Mouse (Mus musculus): ENCODE measurements around the gene Epha2. TPM values are rescaled to one million over a fixed set of nuclear protein-coding genes. Genes with fewer than 3 reads are reported as not detected.
A peak's percentile ranks its signal among the peaks of the same experiment; 100 is the strongest.

The Epha2 gene
- polyA plus RNA-seq (2014; fragmentation: Nextera tagmentation; extraction: Ambion mirVana), result 1.9 TPM in 2 replicates

DNA sequence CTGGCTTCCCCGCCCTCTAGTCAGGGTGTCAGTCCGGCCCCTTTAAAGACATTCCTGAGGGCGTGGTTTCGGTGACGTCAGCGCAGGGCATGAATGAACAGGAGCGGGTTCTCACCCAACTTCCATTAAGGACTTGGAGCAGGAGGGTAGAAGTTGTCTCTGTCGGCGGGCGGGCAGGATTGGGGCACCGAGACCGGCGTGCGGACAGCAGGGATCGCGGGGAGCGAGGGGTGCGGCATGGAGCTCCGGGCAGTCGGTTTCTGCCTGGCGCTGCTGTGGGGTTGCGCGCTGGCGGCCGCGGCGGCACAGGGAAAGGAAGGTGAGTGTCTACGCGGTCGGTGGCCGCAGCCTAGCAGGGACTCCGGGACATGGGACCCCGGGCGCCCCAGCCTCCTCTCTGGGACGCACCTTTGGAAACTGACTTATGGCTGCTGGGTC lies at the start of gene Epha2:
TSS of gene Epha2 (plus strand) at position 125 of the 438 bp plus-strand sequence.
- Histone ChIP-seq H3K9ac (ENCODE audit: low read length) (peak within 1 kb of the TSS; percentile 91), H3K27ac (replicated peaks in 1 of 2; ENCODE audit: control insufficient read depth in 1 of 2, insufficient read depth in 1 of 2, low read depth in 2 of 2, low read length in 2 of 2) (peak within 1 kb of the TSS in 1 of 2 experiments; percentile 68; a peak in 2 of 4 replicates), H3K27me3 (ENCODE audit: control insufficient read depth, insufficient read depth, low read length) (no peaks in the 10 kb centered on the region), H3K4me2 (ENCODE audit: low read length) (peak within 1 kb of the TSS; percentile 98), H3K36me3 (ENCODE audit: control insufficient read depth, insufficient read depth, low read length) (no peaks in the 10 kb centered on the region), H3K4me1 (ENCODE audit: control insufficient read depth in 2 of 2, insufficient read depth in 2 of 2, low read length in 2 of 2) (peaks cover 15 to 19% of the 10 kb centered on the region in 2 experiments), H3K9me3 (ENCODE audit: control insufficient read depth, low read length) (no peaks in the 10 kb centered on the region), H3K4me3 (ENCODE audit: control insufficient read depth in 1 of 2, insufficient read depth in 1 of 2, low read depth in 1 of 2, low read length in 2 of 2) (peak within 1 kb of the TSS; percentile 86 to 90)
- 0% methylated on average over 35 of the region's 35 CpGs for WGBS
- peak; percentile 64 for ATAC-seq (ENCODE audit: insufficient number of reproducible peaks, insufficient read depth, low FRiP score, low read depth)

DNA sequence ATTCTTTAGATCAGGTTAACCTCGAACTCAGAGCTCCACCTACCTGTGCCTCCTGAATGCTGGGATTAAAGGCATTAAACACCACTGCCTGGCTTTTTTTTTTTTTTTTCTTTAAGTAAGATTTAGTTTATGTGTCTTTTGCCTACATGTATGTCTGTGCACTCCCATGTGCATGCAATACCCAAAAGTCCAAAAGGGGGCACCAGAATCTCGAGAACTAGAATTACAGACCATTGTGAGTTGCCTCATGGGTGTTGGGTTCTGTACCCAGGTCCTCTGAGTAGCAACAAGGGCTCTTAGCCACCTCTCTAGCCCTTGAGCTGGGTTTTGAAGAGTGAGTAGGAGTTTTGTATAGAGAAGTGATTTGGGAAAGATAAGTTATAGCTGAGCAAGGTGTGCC lies 48.4 kb upstream of the Epha2 start:
- peaks cover 29% of the 10 kb centered on the region for H3K27me3 ChIP-seq (ENCODE audit: control insufficient read depth, insufficient read depth, low read length)
- H3K9ac ChIP-seq (ENCODE audit: low read length), result no peak overlapping the region
- H3K4me2 ChIP-seq (ENCODE audit: low read length), result no peak overlapping the region
- no peak overlapping the region for H3K4me3 ChIP-seq (ENCODE audit: control insufficient read depth in 1 of 2, insufficient read depth in 1 of 2, low read depth in 1 of 2, low read length in 2 of 2)
- no peak for ATAC-seq (ENCODE audit: insufficient number of reproducible peaks, insufficient read depth, low FRiP score, low read depth)
- H3K27ac ChIP-seq (replicated peaks in 1 of 2; ENCODE audit: control insufficient read depth in 1 of 2, insufficient read depth in 1 of 2, low read depth in 2 of 2, low read length in 2 of 2), result no peak overlapping the region
- no peaks in the 10 kb centered on the region for H3K36me3 ChIP-seq (ENCODE audit: control insufficient read depth, insufficient read depth, low read length)
- H3K9me3 ChIP-seq (ENCODE audit: control insufficient read depth, low read length), result no peaks in the 10 kb centered on the region
- peaks cover 2 to 3% of the 10 kb centered on the region in 2 experiments; a peak in 3 of 4 replicates for H3K4me1 ChIP-seq (ENCODE audit: control insufficient read depth in 2 of 2, insufficient read depth in 2 of 2, low read length in 2 of 2)
- WGBS, result 69% methylated on average over 2 of the region's 2 CpGs

DNA sequence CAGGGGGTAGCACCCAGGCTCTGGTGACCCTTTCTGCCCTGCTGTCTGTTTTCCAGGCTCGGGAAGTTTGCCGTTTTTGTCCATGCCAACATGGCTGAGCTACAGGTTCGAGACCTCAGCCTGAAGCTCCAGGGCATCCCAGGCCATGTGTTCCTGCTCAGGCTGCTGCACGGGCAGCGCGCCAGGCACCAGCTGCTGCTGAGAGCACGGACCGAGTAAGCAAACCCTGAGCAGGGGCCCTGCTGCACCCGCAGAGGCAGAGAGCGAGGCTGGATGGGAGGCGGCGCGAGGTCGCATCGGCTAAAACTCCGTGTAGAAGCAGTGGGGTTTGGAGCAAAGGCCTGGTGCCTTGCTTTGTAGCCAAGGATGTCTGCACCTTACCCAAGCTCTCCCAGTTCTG lies 46.8 kb upstream of the Epha2 start:
- WGBS, result 65% methylated on average over 16 of the region's 16 CpGs
- H3K9ac ChIP-seq (ENCODE audit: low read length), result no peak overlapping the region; the same call in 1 of the 2 replicates
- H3K4me2 ChIP-seq (ENCODE audit: low read length), result no peak overlapping the region

DNA sequence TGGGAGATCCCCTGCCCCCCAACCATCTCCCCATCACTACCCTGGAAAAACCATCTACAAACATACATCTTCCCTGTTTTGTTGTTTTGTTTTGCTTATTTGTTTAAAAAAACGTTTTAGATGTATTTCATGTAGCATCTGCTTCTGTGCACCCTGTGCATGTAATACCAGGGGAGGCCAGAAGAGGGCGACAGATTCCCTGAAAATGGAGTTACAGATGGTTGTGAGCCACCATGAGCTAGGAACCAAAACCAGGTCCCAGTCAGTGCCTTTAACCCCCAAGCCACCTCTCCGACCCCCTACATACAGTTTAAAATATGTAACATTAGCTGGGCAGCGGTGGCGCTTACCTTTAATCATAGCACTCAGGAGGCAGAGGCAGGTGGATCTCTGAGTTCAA lies 43.6 kb upstream of the Epha2 start:
- no peak overlapping the region for H3K9ac ChIP-seq (ENCODE audit: low read length)
- H3K9me3 ChIP-seq (ENCODE audit: control insufficient read depth, low read length), result no peaks in the 10 kb centered on the region
- H3K27ac ChIP-seq (replicated peaks in 1 of 2; ENCODE audit: control insufficient read depth in 1 of 2, insufficient read depth in 1 of 2, low read depth in 2 of 2, low read length in 2 of 2), result no peak overlapping the region
- WGBS, result 67% methylated on average over 5 of the region's 5 CpGs
- H3K4me2 ChIP-seq (ENCODE audit: low read length), result no peak overlapping the region
- no peak for ATAC-seq (ENCODE audit: insufficient number of reproducible peaks, insufficient read depth, low FRiP score, low read depth)
- H3K36me3 ChIP-seq (ENCODE audit: control insufficient read depth, insufficient read depth, low read length), result no peaks in the 10 kb centered on the region
- H3K4me3 ChIP-seq (ENCODE audit: control insufficient read depth in 1 of 2, insufficient read depth in 1 of 2, low read depth in 1 of 2, low read length in 2 of 2), result no peak overlapping the region
- peaks cover 0 to 4% of the 10 kb centered on the region in 2 experiments; a peak in 2 of 4 replicates for H3K4me1 ChIP-seq (ENCODE audit: control insufficient read depth in 2 of 2, insufficient read depth in 2 of 2, low read length in 2 of 2)
- no peaks in the 10 kb centered on the region for H3K27me3 ChIP-seq (ENCODE audit: control insufficient read depth, insufficient read depth, low read length)

More for the DNA sequence above, 46.8 kb upstream of the Epha2 start:
- H3K36me3 ChIP-seq (ENCODE audit: control insufficient read depth, insufficient read depth, low read length), result no peaks in the 10 kb centered on the region
- no peaks in the 10 kb centered on the region; a peak in 1 of 4 replicates for H3K4me1 ChIP-seq (ENCODE audit: control insufficient read depth in 2 of 2, insufficient read depth in 2 of 2, low read length in 2 of 2)
- H3K9me3 ChIP-seq (ENCODE audit: control insufficient read depth, low read length), result no peaks in the 10 kb centered on the region
- ATAC-seq (ENCODE audit: insufficient number of reproducible peaks, insufficient read depth, low FRiP score, low read depth), result no peak
- H3K27me3 ChIP-seq (ENCODE audit: control insufficient read depth, insufficient read depth, low read length), result peaks cover 13% of the 10 kb centered on the region
- H3K27ac ChIP-seq (replicated peaks in 1 of 2; ENCODE audit: control insufficient read depth in 1 of 2, insufficient read depth in 1 of 2, low read depth in 2 of 2, low read length in 2 of 2), result no peak overlapping the region
- no peak overlapping the region for H3K4me3 ChIP-seq (ENCODE audit: control insufficient read depth in 1 of 2, insufficient read depth in 1 of 2, low read depth in 1 of 2, low read length in 2 of 2)

DNA sequence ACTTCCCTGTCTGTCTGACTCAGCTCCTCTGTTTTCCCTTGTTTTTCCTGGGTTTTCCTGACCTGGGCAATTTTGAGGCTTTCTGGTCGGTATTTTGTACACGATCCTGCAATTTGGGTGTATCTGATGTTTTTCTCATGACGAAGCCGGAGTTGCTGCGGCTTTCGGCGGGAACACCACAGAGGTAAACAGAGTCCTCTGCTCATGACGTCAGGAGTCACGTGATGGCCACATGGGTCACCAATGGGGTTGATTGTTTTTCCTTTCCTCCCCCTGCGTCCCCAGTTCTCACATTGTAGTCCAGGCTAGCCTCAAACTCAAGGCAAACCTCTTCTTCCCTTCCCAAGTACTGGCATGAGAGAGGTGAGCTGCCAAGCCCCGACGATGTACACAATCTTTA lies 41.6 kb upstream of the Epha2 start:
- no peak overlapping the region for H3K27ac ChIP-seq (replicated peaks in 1 of 2; ENCODE audit: control insufficient read depth in 1 of 2, insufficient read depth in 1 of 2, low read depth in 2 of 2, low read length in 2 of 2)

DNA sequence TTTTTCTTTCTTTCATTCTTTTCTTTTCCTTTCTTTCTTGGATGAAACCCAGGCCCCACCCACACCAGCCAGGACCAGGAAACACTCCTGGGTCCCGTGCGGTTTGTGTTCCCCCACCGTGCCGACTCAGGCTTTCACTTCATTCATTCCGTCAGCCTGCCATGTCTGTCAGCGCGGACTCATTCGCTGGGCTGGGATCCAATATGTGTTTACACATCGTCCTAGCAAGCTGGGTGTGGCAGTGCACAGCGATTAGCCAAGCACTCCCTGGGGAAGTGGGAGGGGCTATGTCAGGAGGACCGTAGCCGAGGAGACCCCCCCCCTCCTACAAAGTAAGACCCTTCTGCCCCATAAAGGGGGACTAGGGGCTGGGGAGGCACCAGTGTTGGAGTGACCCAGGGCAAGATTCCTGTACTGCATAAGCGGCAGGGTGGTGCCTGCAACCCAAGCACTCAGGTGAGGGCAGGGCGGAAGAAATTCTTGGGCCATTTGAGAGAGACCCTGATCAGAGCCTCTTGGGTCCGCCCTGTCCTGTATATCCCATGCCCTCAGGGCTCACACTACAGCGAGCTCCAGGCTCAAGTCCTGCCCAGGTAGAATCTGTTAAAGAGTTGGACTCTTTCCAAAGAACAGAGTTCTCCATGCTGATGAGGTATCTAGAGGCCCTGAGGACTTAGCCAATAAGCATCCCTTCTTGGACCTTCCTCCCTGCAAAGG lies 40.9 kb upstream of the Epha2 start:
- ATAC-seq (ENCODE audit: insufficient number of reproducible peaks, insufficient read depth, low FRiP score, low read depth), result peak; percentile 29; the same call in 1 of the 2 replicates
- Histone ChIP-seq H3K4me1 (ENCODE audit: control insufficient read depth in 2 of 2, insufficient read depth in 2 of 2, low read length in 2 of 2) (peaks cover 0 to 4% of the 10 kb centered on the region in 2 experiments; a peak in 1 of 4 replicates), H3K9ac (ENCODE audit: low read length) (peak overlapping the region; percentile 45; the same call in 1 of the 2 replicates), H3K27me3 (ENCODE audit: control insufficient read depth, insufficient read depth, low read length) (no peaks in the 10 kb centered on the region), H3K9me3 (ENCODE audit: control insufficient read depth, low read length) (no peaks in the 10 kb centered on the region), H3K4me3 (ENCODE audit: control insufficient read depth in 1 of 2, insufficient read depth in 1 of 2, low read depth in 1 of 2, low read length in 2 of 2) (peak overlapping the region; percentile 8 to 11; a peak in 1 of 4 replicates), H3K27ac (replicated peaks in 1 of 2; ENCODE audit: control insufficient read depth in 1 of 2, insufficient read depth in 1 of 2, low read depth in 2 of 2, low read length in 2 of 2) (no peak overlapping the region), H3K36me3 (ENCODE audit: control insufficient read depth, insufficient read depth, low read length) (no peaks in the 10 kb centered on the region), H3K4me2 (ENCODE audit: low read length) (peak overlapping the region; percentile 51)
- 48% methylated on average over 16 of the region's 16 CpGs for WGBS

More for the DNA sequence above, 41.6 kb upstream of the Epha2 start:
- 70% methylated on average over 12 of the region's 12 CpGs for WGBS
- Histone ChIP-seq H3K4me3 (ENCODE audit: control insufficient read depth in 1 of 2, insufficient read depth in 1 of 2, low read depth in 1 of 2, low read length in 2 of 2) (no peak overlapping the region), H3K4me1 (ENCODE audit: control insufficient read depth in 2 of 2, insufficient read depth in 2 of 2, low read length in 2 of 2) (peaks cover 0 to 4% of the 10 kb centered on the region in 2 experiments; a peak in 1 of 4 replicates), H3K4me2 (ENCODE audit: low read length) (no peak overlapping the region), H3K9ac (ENCODE audit: low read length) (no peak overlapping the region), H3K36me3 (ENCODE audit: control insufficient read depth, insufficient read depth, low read length) (no peaks in the 10 kb centered on the region), H3K27me3 (ENCODE audit: control insufficient read depth, insufficient read depth, low read length) (no peaks in the 10 kb centered on the region), H3K9me3 (ENCODE audit: control insufficient read depth, low read length) (no peaks in the 10 kb centered on the region)
- ATAC-seq (ENCODE audit: insufficient number of reproducible peaks, insufficient read depth, low FRiP score, low read depth), result no peak

DNA sequence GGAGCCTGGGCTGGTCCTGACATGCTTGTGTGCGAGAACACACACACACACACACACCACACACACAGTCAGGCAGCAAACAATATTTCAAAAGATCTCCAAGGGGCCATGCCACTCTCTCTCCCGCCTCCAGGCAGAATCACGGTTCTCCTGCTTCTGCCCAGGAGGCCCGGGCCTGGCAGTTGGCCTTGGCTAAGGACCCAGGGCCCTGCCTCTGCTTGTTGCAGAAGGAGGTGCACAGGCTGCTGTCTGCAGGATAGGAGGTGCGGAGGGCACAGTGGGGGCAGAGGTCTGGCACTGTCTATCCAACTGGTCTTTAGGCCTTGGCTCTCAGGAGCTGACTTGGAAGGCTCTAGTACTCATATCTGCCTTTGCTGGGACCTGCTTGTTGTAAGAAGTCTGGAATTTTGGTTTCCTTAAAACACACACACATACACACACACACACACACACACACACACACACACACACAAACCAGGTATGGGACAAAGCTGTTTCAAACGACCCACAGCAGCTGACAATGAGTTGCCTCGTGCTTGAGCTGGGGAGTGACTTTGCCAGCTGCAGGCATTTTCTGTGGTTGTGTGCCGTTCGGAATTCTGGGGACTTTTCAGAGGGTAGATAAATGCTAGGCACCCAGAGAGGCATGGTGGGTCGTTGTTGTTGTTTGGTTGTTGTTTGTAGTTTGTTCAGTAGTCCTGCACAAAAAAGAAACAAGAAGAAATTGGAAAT lies 38.0 kb upstream of the Epha2 start:
- no peak overlapping the region for H3K9ac ChIP-seq (ENCODE audit: low read length)
- 72% methylated on average over 10 of the region's 10 CpGs for WGBS
- no peak overlapping the region for H3K4me3 ChIP-seq (ENCODE audit: control insufficient read depth in 1 of 2, insufficient read depth in 1 of 2, low read depth in 1 of 2, low read length in 2 of 2)
- H3K9me3 ChIP-seq (ENCODE audit: control insufficient read depth, low read length), result 0 out of 2 replicates have a peak, but pooled peaks cover 3% of the 10 kb centered on the region
- H3K27ac ChIP-seq (replicated peaks in 1 of 2; ENCODE audit: control insufficient read depth in 1 of 2, insufficient read depth in 1 of 2, low read depth in 2 of 2, low read length in 2 of 2), result no peak overlapping the region
- ATAC-seq (ENCODE audit: insufficient number of reproducible peaks, insufficient read depth, low FRiP score, low read depth), result no peak
- H3K36me3 ChIP-seq (ENCODE audit: control insufficient read depth, insufficient read depth, low read length), result no peaks in the 10 kb centered on the region
- no peak overlapping the region for H3K4me2 ChIP-seq (ENCODE audit: low read length)
- no peaks in the 10 kb centered on the region for H3K27me3 ChIP-seq (ENCODE audit: control insufficient read depth, insufficient read depth, low read length)
- peaks cover 0 to 4% of the 10 kb centered on the region in 2 experiments; a peak in 1 of 4 replicates for H3K4me1 ChIP-seq (ENCODE audit: control insufficient read depth in 2 of 2, insufficient read depth in 2 of 2, low read length in 2 of 2)
